ENCODE assay signal across 9 mouse cellular contexts in genomic region chr7:120754671-120755070, GRCm38 (mm10). TPM values are rescaled to one million over a fixed set of nuclear protein-coding genes. Genes with fewer than 3 reads are reported as not detected.
DNase-seq lines count a peak whose midpoint lies in the region; ATAC-seq lines count a peak whose summit lies in the region.
"Had no signal": no experiment of that assay in that cellular context is flagged by ENCODE, and none has a peak within 500 bp of the region (broad histone marks: within the 10 kb centered on the region; RNA-seq: fewer than 3 reads in every experiment).

No protein-coding gene starts in this region.

- peak; percentile 93 for ATAC-seq in forebrain, embryonic 13.5 days
- ATAC-seq in hindbrain, embryonic 11.5 days (ENCODE audit: low FRiP score) = peak; percentile 56; the same call in 1 of the 2 replicates

- H3K9me3 ChIP-seq in forebrain, embryonic 13.5 days (replicated peaks) = no peaks in the 10 kb centered on the region
- H3K9me3 ChIP-seq in hindbrain, embryonic 11.5 days (ENCODE audit: control insufficient read depth, low read length) = no peaks in the 10 kb centered on the region

- H3K36me3 ChIP-seq in forebrain, embryonic 13.5 days (ENCODE audit: poor library complexity, severe bottlenecking) = no peaks in the 10 kb centered on the region
- H3K36me3 ChIP-seq in hindbrain, embryonic 11.5 days (ENCODE audit: control insufficient read depth, insufficient read depth, low read length) = no peaks in the 10 kb centered on the region

- H3K4me3 ChIP-seq in forebrain, embryonic 13.5 days = no peak overlapping the region
- H3K4me3 ChIP-seq in hindbrain, embryonic 11.5 days (ENCODE audit: low read depth, low read length) = no peak overlapping the region

- no peaks in the 10 kb centered on the region for H3K4me1 ChIP-seq in forebrain, embryonic 13.5 days
- H3K4me1 ChIP-seq in hindbrain, embryonic 11.5 days (replicated peaks; ENCODE audit: control insufficient read depth, insufficient read depth, low read length) = no peaks in the 10 kb centered on the region

- H3K9ac ChIP-seq in forebrain, embryonic 13.5 days = no peak overlapping the region
- no peak overlapping the region for H3K9ac ChIP-seq in hindbrain, embryonic 11.5 days (ENCODE audit: low read depth, low read length)

- no peak overlapping the region for H3K27ac ChIP-seq in forebrain, embryonic 13.5 days
- no peak overlapping the region for H3K27ac ChIP-seq in hindbrain, embryonic 11.5 days (ENCODE audit: low read depth, low read length)

- DNase-seq in ES-CJ7 (ENCODE audit: low read depth, low spot score) = peak; percentile 83
- DNase-seq in c-Kit-positive CD71-positive TER-119-negative erythroid progenitor cells, embryonic 14.5 days (ENCODE audit: low read depth) = peak; percentile 80
- peak; percentile 91 for DNase-seq in hindbrain, embryonic 11.5 days (ENCODE audit: low spot score)
- DNase-seq in layer of hippocampus, adult 9-10 months (ENCODE audit: low spot score) = peak; percentile 64
- DNase-seq in lung, postnatal 10 days = peak; percentile 85
- DNase-seq in retina, adult 2 months (ENCODE audit: low read depth, low spot score) = peak; percentile 58
- DNase-seq in thymus, postnatal 14 days = peak; percentile 81

- H3K4me2 ChIP-seq in forebrain, embryonic 13.5 days = no peak overlapping the region
- H3K4me2 ChIP-seq in hindbrain, embryonic 11.5 days (replicated peaks; ENCODE audit: low read depth, low read length) = no peak overlapping the region

- H3K27me3 ChIP-seq in forebrain, embryonic 13.5 days = no peaks in the 10 kb centered on the region
- H3K27me3 ChIP-seq in hindbrain, embryonic 11.5 days (ENCODE audit: control insufficient read depth, insufficient read depth, low read length) = no peaks in the 10 kb centered on the region

- WGBS in forebrain, embryonic 13.5 days = 6% methylated on average over 5 of the region's 5 CpGs
- WGBS in hindbrain, embryonic 11.5 days = 14% methylated on average over 5 of the region's 5 CpGs

RNA-seq across cellular contexts. Expression of gene Vwa3a, which starts 15.6 kb away (rescaled TPM):
- 0.84 TPM in 2 replicates for polyA plus RNA-seq in forebrain, embryonic 13.5 days (2015; fragmentation: Nextera tagmentation; extraction: Ambion mirVana)
- 0.96 and 1.5 TPM in 2 replicates for polyA plus RNA-seq in hindbrain, embryonic 11.5 days (2014; fragmentation: Nextera tagmentation; extraction: Ambion mirVana)

RNA-seq across cellular contexts. Expression of gene Gm5737, which starts 57.5 kb away (rescaled TPM):
- not detected in 2 replicates for polyA plus RNA-seq in forebrain, embryonic 13.5 days (2015; fragmentation: Nextera tagmentation; extraction: Ambion mirVana)
- not detected in 2 replicates for polyA plus RNA-seq in hindbrain, embryonic 11.5 days (2014; fragmentation: Nextera tagmentation; extraction: Ambion mirVana)
- polyA plus RNA-seq: heart, embryonic 16.5 days had no signal
